Mouse (Mus musculus) CD4-positive naive resting alpha-beta T cell, adult 76 days (primary cell): Measurements from ENCODE around the gene Colgalt1. TPM values are rescaled to one million over a fixed set of nuclear protein-coding genes. Genes with fewer than 3 reads are reported as not detected.

Source experiments
- total RNA-seq: library from RNA; stranded (reverse); gene quantifications from one replicate; pipeline ENCODE4 v1.2.4, GENCODE M21; 2023

The Colgalt1 gene
- total RNA-seq, result 42.5 TPM

DNA sequence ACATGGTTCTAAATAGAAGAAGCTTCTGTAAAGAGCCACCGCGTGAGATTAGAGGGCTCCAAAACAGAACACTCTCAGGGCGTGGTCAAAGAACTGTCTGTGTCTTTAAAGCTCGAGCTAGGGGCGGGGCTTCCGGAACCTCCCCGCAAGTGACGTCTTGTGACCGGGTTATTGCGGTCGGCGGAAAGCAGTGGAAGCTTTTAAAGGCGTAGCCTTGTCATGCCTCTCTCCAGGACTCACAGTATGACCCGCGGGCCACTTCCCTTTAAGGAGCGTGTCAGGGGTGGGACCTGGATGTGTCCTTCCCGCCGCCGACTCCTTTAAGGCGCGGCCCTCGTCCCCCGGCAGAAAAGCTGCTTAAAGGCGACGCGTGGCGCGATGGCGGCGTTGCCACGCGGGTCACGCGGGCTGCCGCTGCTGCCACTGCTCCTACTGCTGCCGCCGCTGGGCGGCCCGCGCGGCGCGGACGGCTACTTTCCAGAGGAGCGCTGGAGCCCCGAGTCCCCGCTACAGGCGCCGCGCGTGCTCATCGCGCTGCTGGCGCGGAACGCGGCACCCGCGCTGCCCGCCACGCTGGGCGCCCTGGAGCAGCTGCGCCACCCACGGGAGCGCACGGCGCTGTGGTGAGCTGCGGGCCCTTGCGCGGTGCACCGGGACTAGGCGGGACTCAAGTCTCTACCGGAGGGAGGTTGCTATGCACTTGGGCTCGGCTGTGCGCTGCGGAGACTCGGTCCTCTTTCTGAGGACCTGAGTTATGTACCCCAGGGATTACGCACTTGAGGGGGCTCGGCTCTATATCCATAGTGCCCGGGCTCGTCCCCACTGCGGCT, at the start of gene Colgalt1:
TSS of gene Colgalt1 (plus strand) at position 177 of the 830 bp plus-strand sequence.

DNA sequence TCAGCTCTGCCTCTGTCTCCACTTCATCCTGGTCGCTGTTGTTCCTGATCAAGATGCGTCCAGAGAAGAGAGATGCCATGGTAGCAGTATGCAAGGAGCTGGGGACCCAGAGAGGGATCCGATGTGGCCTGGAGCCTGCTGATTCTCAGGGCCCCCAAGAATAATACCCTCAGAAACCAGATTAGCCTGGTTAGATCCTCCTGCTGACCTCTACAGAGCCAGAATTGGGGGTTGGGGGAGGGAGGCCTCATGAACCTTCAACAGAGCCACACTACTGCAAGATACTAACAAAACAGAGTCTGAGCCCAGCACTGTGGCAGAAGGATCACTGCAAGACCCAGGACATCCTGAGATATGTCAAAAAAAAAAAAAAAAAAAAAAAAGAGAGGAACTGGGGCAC, 44.3 kb upstream of the Colgalt1 start, which contains the start of gene Nxnl1:
TSS of gene Nxnl1 (minus strand) at position 101 of the 400 bp plus-strand sequence.

GRCm38 (mm10) chr8:71568387-71568937, 42.3 kb upstream of the Colgalt1 start, which contains the start of gene Slc27a1:
TSS of gene Slc27a1 (plus strand) at chr8:71568882.

DNA sequence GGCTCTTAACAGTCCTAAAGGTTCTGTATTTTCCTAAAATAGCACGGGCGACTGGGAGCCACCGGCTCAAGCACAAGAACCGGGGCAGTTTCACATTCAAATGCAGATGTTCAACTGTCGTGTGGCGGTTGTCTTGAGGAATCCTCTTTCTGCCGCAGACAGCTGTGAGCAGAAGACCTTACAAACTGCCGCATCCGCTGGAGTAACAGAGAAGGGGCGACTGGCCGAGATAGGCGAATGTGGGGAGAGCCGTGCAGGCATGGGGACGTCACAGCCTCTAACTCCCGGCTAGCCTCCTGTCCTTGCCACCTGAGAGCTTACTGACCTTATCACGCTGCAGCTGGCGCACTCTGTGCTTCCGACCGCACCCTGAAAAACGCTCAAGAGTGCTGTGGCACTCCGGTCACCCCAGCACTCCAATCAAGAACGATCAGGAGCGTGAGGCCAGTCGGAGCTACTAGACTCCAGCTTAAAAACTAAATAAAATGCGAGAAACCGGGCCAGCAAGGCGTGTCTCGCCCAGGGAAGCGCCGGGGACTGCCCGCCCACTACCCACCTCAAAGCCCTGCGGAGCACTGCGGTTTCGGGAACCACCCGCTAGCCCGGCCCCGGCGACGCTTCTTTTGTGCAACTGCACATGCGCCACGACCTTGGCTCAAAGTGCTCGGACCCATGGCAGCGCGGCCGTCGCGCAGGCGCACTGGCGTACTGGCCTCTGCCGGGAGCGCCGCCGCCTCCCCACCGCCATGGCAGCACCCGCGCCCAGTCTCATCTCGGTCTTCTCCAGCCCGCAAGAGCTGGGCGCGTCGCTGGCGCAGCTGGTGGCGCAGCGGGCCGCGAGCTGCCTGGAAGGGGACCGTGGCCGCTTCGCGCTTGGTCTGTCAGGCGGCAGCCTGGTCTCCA, 19.1 kb upstream of the Colgalt1 start, which contains the start of gene Pgls:
TSS of gene Pgls (plus strand) at position 706 of the 903 bp plus-strand sequence.

GRCm38 (mm10) chr8:71597451-71597850, 13.3 kb upstream of the Colgalt1 start, which contains the start of gene Fam129c:
TSS of gene Fam129c (plus strand) at chr8:71597648.

DNA sequence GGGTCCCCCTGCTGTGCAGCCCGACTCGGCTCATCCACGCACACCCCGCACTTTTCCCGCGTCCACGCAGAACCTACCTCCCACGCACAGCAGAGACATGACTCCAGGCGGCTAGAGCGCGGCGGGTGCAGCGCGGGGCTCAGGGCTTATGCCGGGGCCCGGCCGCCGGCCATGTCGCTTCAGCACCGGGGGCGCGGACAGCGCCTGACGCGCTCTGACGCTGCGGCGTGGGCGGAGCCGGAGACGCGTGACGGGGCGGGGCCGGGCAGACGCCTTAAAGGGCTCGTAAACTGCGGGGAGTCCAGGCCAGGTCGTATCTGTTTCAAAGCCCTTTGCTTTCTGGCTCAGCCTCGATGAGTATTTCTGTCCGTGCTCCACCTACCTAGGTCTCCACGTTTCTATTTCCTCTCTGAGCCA, 60.8 kb downstream of the Colgalt1 start, which contains the start of gene Unc13a:
TSS of gene Unc13a (minus strand) at position 209 of the 417 bp plus-strand sequence.

Other genes starting within 250 kb of the Colgalt1 start
- gene Use1, start 244.2 kb upstream of the Colgalt1 start, total RNA-seq, result 304 TPM
- gene Ocel1, start 239.7 kb upstream of the Colgalt1 start, total RNA-seq, result 23.7 TPM
- gene Nr2f6, start 229.0 kb upstream of the Colgalt1 start, total RNA-seq, result 5.0 TPM
- not detected for gene Ushbp1, start 215.2 kb upstream of the Colgalt1 start, total RNA-seq
- gene Babam1, start 214.1 kb upstream of the Colgalt1 start, total RNA-seq, result 93.6 TPM
- gene Ankle1, start 205.0 kb upstream of the Colgalt1 start, total RNA-seq, result 1.3 TPM
- gene Abhd8, start 147.3 kb upstream of the Colgalt1 start, total RNA-seq, result 80.8 TPM
- gene Mrpl34, start 146.0 kb upstream of the Colgalt1 start, total RNA-seq, result 20.2 TPM
- gene Dda1, start 141.8 kb upstream of the Colgalt1 start, total RNA-seq, result 104 TPM
- 20.5 TPM for gene Ano8, start 125.0 kb upstream of the Colgalt1 start, total RNA-seq
- 10.3 TPM for gene Gtpbp3, start 122.9 kb upstream of the Colgalt1 start, total RNA-seq
- gene Plvap, start 99.2 kb upstream of the Colgalt1 start, total RNA-seq, result 0.56 TPM
- gene Ccdc194, start 85.3 kb upstream of the Colgalt1 start, total RNA-seq, result not detected
- 56.4 TPM for gene Bst2, start 73.5 kb upstream of the Colgalt1 start, total RNA-seq
- gene Mvb12a, start 68.1 kb upstream of the Colgalt1 start, total RNA-seq, result 27.1 TPM
- gene Tmem221, start 52.1 kb upstream of the Colgalt1 start, total RNA-seq, result 1.2 TPM
- gene Nxnl1, start 44.4 kb upstream of the Colgalt1 start, total RNA-seq, result not detected
- 5.5 TPM for gene Slc27a1, start 42.1 kb upstream of the Colgalt1 start, total RNA-seq
- gene Pgls, start 18.8 kb upstream of the Colgalt1 start, total RNA-seq, result 49.5 TPM
- 13.7 TPM for gene Fam129c, start 13.3 kb upstream of the Colgalt1 start, total RNA-seq
- 0.53 TPM for gene Unc13a, start 60.8 kb downstream of the Colgalt1 start, total RNA-seq
- 72.0 TPM for gene Jak3, start 65.3 kb downstream of the Colgalt1 start, total RNA-seq
- 50.8 TPM for gene Insl3, start 78.2 kb downstream of the Colgalt1 start, total RNA-seq
- gene B3gnt3, start 90.8 kb downstream of the Colgalt1 start, total RNA-seq, result 0.53 TPM
- gene Fcho1, start 114.7 kb downstream of the Colgalt1 start, total RNA-seq, result 99.7 TPM